Mouse (Mus musculus): Measurements from ENCODE around the gene Serpinb9b. TPM values are rescaled to one million over a fixed set of nuclear protein-coding genes. Genes with fewer than 3 reads are reported as not detected.

Serpinb9b gene
- polyA plus RNA-seq (2011; ENCODE audit: insufficient read depth, insufficient read length, low read depth, missing spikeins): 6.5 and 7.6 TPM in 2 replicates

DNA sequence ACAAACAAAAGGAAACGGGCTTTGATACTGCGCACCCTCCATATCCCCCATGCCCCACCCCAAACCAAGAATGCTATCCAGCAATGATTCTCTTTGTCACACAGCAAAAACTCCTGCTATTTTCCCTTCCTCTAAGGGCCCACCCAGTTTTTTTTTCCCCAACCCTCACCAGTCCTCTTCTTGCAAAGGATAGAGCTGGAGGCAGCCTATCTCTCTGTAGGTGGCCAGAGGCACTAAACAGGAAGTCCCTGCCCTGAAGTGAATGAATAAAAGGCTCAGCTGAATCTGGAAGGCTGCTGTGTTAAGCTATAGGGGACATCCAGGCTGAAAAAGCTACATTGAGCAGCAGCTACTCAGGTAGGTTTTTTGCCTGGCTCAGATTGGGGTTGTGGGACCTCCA is at the start of gene Serpinb9b:
Gene Serpinb9b (plus strand): TSS at position 173 of the 400 bp plus-strand sequence.
- H3K9ac ChIP-seq (ENCODE audit: low read depth, poor library complexity, severe bottlenecking): no peak within 1 kb of the TSS
- no peaks in the 10 kb centered on the region for H3K9me3 ChIP-seq (replicated peaks; ENCODE audit: control insufficient read depth, insufficient read depth, low read length, poor library complexity, severe bottlenecking)
- peak within 1 kb of the TSS; percentile 46 for H3K27ac ChIP-seq (ENCODE audit: insufficient read depth, low read length)
- TF ChIP-seq CTCF (IDR thresholded peaks at IDR 0.05; ENCODE audit: low read depth, low read length) (no peak), POLR2A (IDR thresholded peaks at IDR 0.05; ENCODE audit: insufficient read depth, low read length) (no peak), EP300 (IDR thresholded peaks at IDR 0.05; ENCODE audit: insufficient read depth, low read depth, low read length) (no peak)
- H3K4me1 ChIP-seq (ENCODE audit: control insufficient read depth, insufficient read depth, low read length): peaks cover 3% of the 10 kb centered on the region
- no peaks in the 10 kb centered on the region for H3K27me3 ChIP-seq (ENCODE audit: control insufficient read depth, insufficient read depth, low read length, poor library complexity, severe bottlenecking)
- no peak within 1 kb of the TSS for H3K4me3 ChIP-seq (ENCODE audit: low read depth, low read length)
- no peaks in the 10 kb centered on the region for H3K36me3 ChIP-seq (ENCODE audit: control insufficient read depth, insufficient read depth, low read length, poor library complexity, severe bottlenecking)

DNA sequence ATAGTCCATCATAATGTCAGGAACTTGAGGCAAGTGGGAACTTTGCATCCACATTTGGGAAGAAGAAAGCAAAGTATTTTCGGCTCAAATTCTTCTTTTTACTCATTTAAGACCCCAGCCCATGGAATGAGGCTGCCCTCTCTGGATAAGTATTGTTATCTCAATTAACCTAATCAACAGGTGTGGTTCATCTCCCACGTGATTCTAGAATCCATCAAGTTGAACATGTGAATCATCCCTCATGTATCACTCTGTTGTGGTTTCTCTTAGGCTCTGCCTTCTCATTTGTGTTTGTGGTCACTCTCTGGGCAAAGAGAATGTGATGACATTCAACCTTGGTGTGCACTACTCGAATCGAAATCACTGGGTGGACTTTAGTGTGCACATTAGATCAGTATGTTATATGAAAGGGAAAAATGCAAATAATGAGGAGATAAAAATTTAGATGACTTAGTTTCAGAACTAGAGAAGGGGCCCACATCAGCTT is 44.6 kb upstream of the Serpinb9b start:
- Histone ChIP-seq H3K4me3 (ENCODE audit: low read depth, low read length) (no peak overlapping the region), H3K9ac (ENCODE audit: low read depth, poor library complexity, severe bottlenecking) (no peak overlapping the region), H3K27ac (ENCODE audit: insufficient read depth, low read length) (no peak overlapping the region), H3K9me3 (replicated peaks; ENCODE audit: control insufficient read depth, insufficient read depth, low read length, poor library complexity, severe bottlenecking) (no peaks in the 10 kb centered on the region), H3K27me3 (ENCODE audit: control insufficient read depth, insufficient read depth, low read length, poor library complexity, severe bottlenecking) (no peaks in the 10 kb centered on the region), H3K4me1 (ENCODE audit: control insufficient read depth, insufficient read depth, low read length) (no peaks in the 10 kb centered on the region), H3K36me3 (ENCODE audit: control insufficient read depth, insufficient read depth, low read length, poor library complexity, severe bottlenecking) (no peaks in the 10 kb centered on the region)
- no peak for TF ChIP-seq CTCF (IDR thresholded peaks at IDR 0.05; ENCODE audit: low read depth, low read length)
- no peak for TF ChIP-seq POLR2A (IDR thresholded peaks at IDR 0.05; ENCODE audit: insufficient read depth, low read length)
- TF ChIP-seq EP300 (IDR thresholded peaks at IDR 0.05; ENCODE audit: insufficient read depth, low read depth, low read length): no peak

DNA sequence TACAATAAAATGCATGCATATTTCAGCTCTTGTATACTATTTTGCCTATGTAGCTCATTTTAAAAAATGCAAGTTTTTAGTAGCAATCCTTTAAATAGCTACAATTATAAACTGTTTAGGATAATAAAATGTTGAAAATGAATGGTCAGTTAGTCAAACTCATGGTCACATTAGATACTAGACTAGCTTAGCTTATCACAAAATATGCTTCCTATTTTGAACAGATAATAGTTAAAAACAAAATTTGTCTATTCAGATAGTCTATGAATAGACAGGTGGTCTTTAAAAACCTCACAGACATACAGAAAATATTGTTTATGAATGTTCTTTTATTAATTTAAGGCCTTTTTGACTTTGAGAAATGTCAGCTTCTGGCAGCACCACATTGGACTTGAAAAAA is 41.0 kb upstream of the Serpinb9b start:
- no peaks in the 10 kb centered on the region for H3K36me3 ChIP-seq (ENCODE audit: control insufficient read depth, insufficient read depth, low read length, poor library complexity, severe bottlenecking)
- no peaks in the 10 kb centered on the region for H3K27me3 ChIP-seq (ENCODE audit: control insufficient read depth, insufficient read depth, low read length, poor library complexity, severe bottlenecking)
- H3K4me1 ChIP-seq (ENCODE audit: control insufficient read depth, insufficient read depth, low read length): no peaks in the 10 kb centered on the region
- no peak overlapping the region for H3K9ac ChIP-seq (ENCODE audit: low read depth, poor library complexity, severe bottlenecking)
- no peaks in the 10 kb centered on the region for H3K9me3 ChIP-seq (replicated peaks; ENCODE audit: control insufficient read depth, insufficient read depth, low read length, poor library complexity, severe bottlenecking)
- no peak overlapping the region for H3K27ac ChIP-seq (ENCODE audit: insufficient read depth, low read length)
- H3K4me3 ChIP-seq (ENCODE audit: low read depth, low read length): no peak overlapping the region
- TF ChIP-seq POLR2A (IDR thresholded peaks at IDR 0.05; ENCODE audit: insufficient read depth, low read length): no peak
- TF ChIP-seq EP300 (IDR thresholded peaks at IDR 0.05; ENCODE audit: insufficient read depth, low read depth, low read length): no peak
- TF ChIP-seq CTCF (IDR thresholded peaks at IDR 0.05; ENCODE audit: low read depth, low read length): no peak

DNA sequence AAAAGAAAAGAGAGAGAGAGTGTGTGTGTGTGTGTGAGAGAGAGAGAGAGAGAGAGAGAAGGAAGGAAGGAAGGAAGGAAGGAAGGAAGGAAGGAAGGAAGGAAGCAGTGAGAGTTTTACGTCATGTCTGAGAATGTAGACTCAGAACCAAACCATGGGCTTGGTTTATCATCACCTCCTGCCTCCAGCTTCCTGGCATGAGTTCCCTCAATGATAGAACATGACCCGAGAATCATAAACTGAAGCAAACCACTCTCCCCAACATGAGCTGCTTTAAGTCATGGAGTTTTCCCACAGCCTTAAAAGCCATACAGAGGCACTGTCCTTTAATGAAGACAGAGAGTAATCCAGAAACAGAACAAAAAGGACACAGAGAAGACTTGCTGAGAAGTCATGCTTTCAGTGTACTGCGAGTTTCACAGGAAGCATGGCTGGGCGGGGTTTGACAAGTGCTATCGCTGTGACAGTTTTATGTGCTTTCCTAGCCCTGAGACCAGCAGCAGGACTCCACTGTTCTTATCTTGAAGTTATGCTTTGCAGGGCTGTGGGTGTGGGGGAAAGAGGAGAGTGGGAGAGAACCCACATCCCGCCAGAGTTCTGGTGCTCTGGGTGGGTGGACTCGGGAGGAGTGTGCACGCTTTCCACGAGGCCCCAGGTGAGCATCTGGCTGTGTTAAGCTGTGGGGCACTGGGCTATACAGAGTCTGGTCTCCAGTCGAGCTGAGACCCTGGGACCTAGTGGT is 33.9 kb upstream of the Serpinb9b start:
- TF ChIP-seq CTCF (IDR thresholded peaks at IDR 0.05; ENCODE audit: low read depth, low read length) (no peak), EP300 (IDR thresholded peaks at IDR 0.05; ENCODE audit: insufficient read depth, low read depth, low read length) (no peak), POLR2A (IDR thresholded peaks at IDR 0.05; ENCODE audit: insufficient read depth, low read length) (no peak)
- no peaks in the 10 kb centered on the region for H3K4me1 ChIP-seq (ENCODE audit: control insufficient read depth, insufficient read depth, low read length)
- no peaks in the 10 kb centered on the region for H3K36me3 ChIP-seq (ENCODE audit: control insufficient read depth, insufficient read depth, low read length, poor library complexity, severe bottlenecking)
- no peaks in the 10 kb centered on the region for H3K9me3 ChIP-seq (replicated peaks; ENCODE audit: control insufficient read depth, insufficient read depth, low read length, poor library complexity, severe bottlenecking)
- H3K9ac ChIP-seq (ENCODE audit: low read depth, poor library complexity, severe bottlenecking): no peak overlapping the region
- no peak overlapping the region for H3K4me3 ChIP-seq (ENCODE audit: low read depth, low read length)
- no peak overlapping the region for H3K27ac ChIP-seq (ENCODE audit: insufficient read depth, low read length)
- H3K27me3 ChIP-seq (ENCODE audit: control insufficient read depth, insufficient read depth, low read length, poor library complexity, severe bottlenecking): no peaks in the 10 kb centered on the region

DNA sequence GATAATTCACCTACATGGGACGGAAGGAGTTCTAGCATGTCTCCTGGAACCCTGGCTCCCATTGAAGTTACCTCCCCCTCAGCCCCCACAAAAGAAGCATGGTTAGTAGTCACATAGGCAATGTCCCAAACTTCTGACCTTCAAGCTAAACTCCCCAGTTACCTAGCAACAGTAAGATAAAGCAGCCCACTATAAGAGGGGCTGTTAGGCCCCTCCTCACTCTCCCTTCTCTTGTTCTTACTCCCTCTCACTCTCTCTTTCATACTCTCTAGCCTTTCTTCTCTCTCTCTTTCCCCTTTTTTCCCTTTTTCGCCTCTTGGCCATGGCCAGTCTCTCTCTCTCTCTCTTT is 33.3 kb upstream of the Serpinb9b start:
- H3K4me3 ChIP-seq (ENCODE audit: low read depth, low read length): no peak overlapping the region
- no peaks in the 10 kb centered on the region for H3K4me1 ChIP-seq (ENCODE audit: control insufficient read depth, insufficient read depth, low read length)
- no peak for TF ChIP-seq CTCF (IDR thresholded peaks at IDR 0.05; ENCODE audit: low read depth, low read length)
- no peak for TF ChIP-seq EP300 (IDR thresholded peaks at IDR 0.05; ENCODE audit: insufficient read depth, low read depth, low read length)
- no peak for TF ChIP-seq POLR2A (IDR thresholded peaks at IDR 0.05; ENCODE audit: insufficient read depth, low read length)
- H3K27ac ChIP-seq (ENCODE audit: insufficient read depth, low read length): no peak overlapping the region
- H3K36me3 ChIP-seq (ENCODE audit: control insufficient read depth, insufficient read depth, low read length, poor library complexity, severe bottlenecking): no peaks in the 10 kb centered on the region
- H3K9ac ChIP-seq (ENCODE audit: low read depth, poor library complexity, severe bottlenecking): no peak overlapping the region
- no peaks in the 10 kb centered on the region for H3K9me3 ChIP-seq (replicated peaks; ENCODE audit: control insufficient read depth, insufficient read depth, low read length, poor library complexity, severe bottlenecking)
- no peaks in the 10 kb centered on the region for H3K27me3 ChIP-seq (ENCODE audit: control insufficient read depth, insufficient read depth, low read length, poor library complexity, severe bottlenecking)

DNA sequence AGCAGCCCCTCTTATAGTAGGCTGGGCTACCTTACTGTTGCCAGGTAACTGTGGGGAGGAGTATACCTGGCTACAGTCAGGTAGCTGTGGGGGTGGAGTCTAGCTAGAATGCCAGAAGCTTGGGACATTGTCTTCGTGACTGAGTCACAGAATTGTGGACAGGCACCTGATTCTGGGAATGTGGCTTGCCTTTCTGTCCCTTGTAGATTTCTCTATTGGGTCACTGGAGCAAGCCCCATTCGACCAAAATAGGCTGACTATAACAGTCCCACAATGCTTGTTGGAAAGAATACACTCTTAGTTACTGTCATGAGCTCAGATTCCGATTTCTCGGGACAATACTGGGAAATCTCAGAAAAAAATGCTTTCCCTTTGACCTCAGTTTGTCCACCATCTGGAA is 32.2 kb upstream of the Serpinb9b start:
- Histone ChIP-seq H3K36me3 (ENCODE audit: control insufficient read depth, insufficient read depth, low read length, poor library complexity, severe bottlenecking) (no peaks in the 10 kb centered on the region), H3K4me3 (ENCODE audit: low read depth, low read length) (no peak overlapping the region), H3K27ac (ENCODE audit: insufficient read depth, low read length) (no peak overlapping the region), H3K9ac (ENCODE audit: low read depth, poor library complexity, severe bottlenecking) (no peak overlapping the region), H3K27me3 (ENCODE audit: control insufficient read depth, insufficient read depth, low read length, poor library complexity, severe bottlenecking) (no peaks in the 10 kb centered on the region), H3K4me1 (ENCODE audit: control insufficient read depth, insufficient read depth, low read length) (no peaks in the 10 kb centered on the region), H3K9me3 (replicated peaks; ENCODE audit: control insufficient read depth, insufficient read depth, low read length, poor library complexity, severe bottlenecking) (no peaks in the 10 kb centered on the region)
- TF ChIP-seq CTCF (IDR thresholded peaks at IDR 0.05; ENCODE audit: low read depth, low read length) (no peak), POLR2A (IDR thresholded peaks at IDR 0.05; ENCODE audit: insufficient read depth, low read length) (no peak), EP300 (IDR thresholded peaks at IDR 0.05; ENCODE audit: insufficient read depth, low read depth, low read length) (no peak)

Data from ES-Bruce4 (cell line).